In genomic region chr4:123342091-123342641, GRCm38 (mm10) we compare ENCODE assay signal across 8 mouse cellular contexts. TPM values are rescaled to one million over a fixed set of nuclear protein-coding genes. Genes with fewer than 3 reads are reported as not detected.
A peak's percentile ranks its signal among the peaks of the same experiment; 100 is the strongest.
DNase-seq lines count a peak whose midpoint lies in the region; ATAC-seq lines count a peak whose summit lies in the region.

No protein-coding gene starts in this region.

- peaks cover under 1% of the 10 kb centered on the region; the same call in 1 of the 2 replicates for H3K36me3 ChIP-seq in forebrain, embryonic 16.5 days (ENCODE audit: control insufficient read depth, insufficient read depth)
- H3K36me3 ChIP-seq in liver, embryonic 15.5 days (replicated peaks), result no peaks in the 10 kb centered on the region
- no peaks in the 10 kb centered on the region for H3K36me3 ChIP-seq in stomach, embryonic 16.5 days (ENCODE audit: control insufficient read depth, insufficient read depth, low read length)

- peaks cover 10% of the 10 kb centered on the region for H3K4me1 ChIP-seq in forebrain, embryonic 16.5 days (replicated peaks; ENCODE audit: control insufficient read depth, insufficient read depth, low read length)
- H3K4me1 ChIP-seq in liver, embryonic 15.5 days (replicated peaks), result peaks cover 18% of the 10 kb centered on the region
- H3K4me1 ChIP-seq in stomach, embryonic 16.5 days (ENCODE audit: control insufficient read depth, insufficient read depth, low read length), result peaks cover 8% of the 10 kb centered on the region

- H3K4me2 ChIP-seq in forebrain, embryonic 16.5 days (ENCODE audit: low read length), result peak overlapping the region; percentile 59
- H3K4me2 ChIP-seq in liver, embryonic 15.5 days, result peak overlapping the region; percentile 88
- peak overlapping the region; percentile 94 for H3K4me2 ChIP-seq in stomach, embryonic 16.5 days (ENCODE audit: low read depth, low read length)

- peak overlapping the region; percentile 30 for H3K9ac ChIP-seq in forebrain, embryonic 16.5 days (replicated peaks; ENCODE audit: low read depth, low read length)
- H3K9ac ChIP-seq in liver, embryonic 15.5 days, result 0 out of 2 replicates have a peak overlapping the region, but pooled peaks have one; percentile 35
- H3K9ac ChIP-seq in stomach, embryonic 16.5 days (ENCODE audit: low read length), result peak overlapping the region; percentile 63

- no peak overlapping the region for H3K27ac ChIP-seq in forebrain, embryonic 16.5 days (ENCODE audit: low read length)
- H3K27ac ChIP-seq in liver, embryonic 15.5 days (replicated peaks), result no peak overlapping the region
- no peak overlapping the region for H3K27ac ChIP-seq in stomach, embryonic 16.5 days (ENCODE audit: low read length)

- 2% methylated on average over 43 of the region's 43 CpGs for WGBS in forebrain, embryonic 16.5 days
- WGBS in liver, embryonic 15.5 days (ENCODE audit: insufficient replicate concordance), result 4% methylated on average over 43 of the region's 43 CpGs
- 3% methylated on average over 43 of the region's 43 CpGs for WGBS in stomach, embryonic 16.5 days

- peak overlapping the region; percentile 54 for H3K4me3 ChIP-seq in forebrain, embryonic 16.5 days (replicated peaks; ENCODE audit: low read length)
- H3K4me3 ChIP-seq in liver, embryonic 15.5 days (replicated peaks), result peak overlapping the region; percentile 62
- peak overlapping the region; percentile 62 for H3K4me3 ChIP-seq in stomach, embryonic 16.5 days (replicated peaks; ENCODE audit: low read length)

- ATAC-seq in forebrain, embryonic 16.5 days, result peak; percentile 36
- ATAC-seq in liver, embryonic 15.5 days (ENCODE audit: insufficient read depth), result no peak
- ATAC-seq in stomach, embryonic 16.5 days (ENCODE audit: insufficient read depth, low FRiP score), result no peak
- no peak for ATAC-seq in monocyte, adult 5-6 weeks (replicated peaks; ENCODE audit: insufficient number of reproducible peaks, low FRiP score, low TSS enrichment, poor library complexity, severe bottlenecking)

- peak; percentile 20 to 28 for DNase-seq in cerebellum, postnatal 10 days
- no peak for DNase-seq in cerebellum, postnatal 36 days
- DNase-seq in B cell, adult 2 months, result peak; percentile 43 to 46
- no peak for DNase-seq in urinary bladder, adult 2 months (ENCODE audit: low spot score)

- no peaks in the 10 kb centered on the region for H3K9me3 ChIP-seq in forebrain, embryonic 16.5 days (ENCODE audit: control insufficient read depth, low read length)
- no peaks in the 10 kb centered on the region for H3K9me3 ChIP-seq in liver, embryonic 15.5 days (replicated peaks)
- no peaks in the 10 kb centered on the region for H3K9me3 ChIP-seq in stomach, embryonic 16.5 days (replicated peaks; ENCODE audit: control insufficient read depth, low read length)

- peaks cover 36% of the 10 kb centered on the region for H3K27me3 ChIP-seq in forebrain, embryonic 16.5 days (replicated peaks; ENCODE audit: control insufficient read depth, insufficient read depth, low read length)
- peaks cover 57% of the 10 kb centered on the region for H3K27me3 ChIP-seq in liver, embryonic 15.5 days
- H3K27me3 ChIP-seq in stomach, embryonic 16.5 days (ENCODE audit: control insufficient read depth, insufficient read depth, low read length), result peaks cover 26% of the 10 kb centered on the region

RNA-seq across cellular contexts. Expression of gene Bmp8a, which starts 0.9 kb away (rescaled TPM):
- 0.11 TPM in 2 replicates for polyA plus RNA-seq in forebrain, embryonic 16.5 days (2015; fragmentation: Nextera tagmentation; extraction: Ambion mirVana)
- polyA plus RNA-seq in liver, embryonic 15.5 days (2015; fragmentation: Nextera tagmentation; extraction: Ambion mirVana), result 0.13 and 0.24 TPM in 2 replicates
- 0.48 and 0.65 TPM in 2 replicates for polyA plus RNA-seq in stomach, embryonic 16.5 days (2015; fragmentation: Nextera tagmentation; extraction: Ambion mirVana)
- not detected in 3 replicates for total RNA-seq in monocyte, adult 5-6 weeks (2017)
- polyA plus RNA-seq in urinary bladder, adult 2 months (2012; rRNA removed), result 1.4 and 1.9 TPM in 2 replicates

RNA-seq across cellular contexts. Expression of gene Oxct2a, which starts 18.7 kb away (rescaled TPM):
- polyA plus RNA-seq in forebrain, embryonic 16.5 days (2015; fragmentation: Nextera tagmentation; extraction: Ambion mirVana), result not detected in 2 replicates
- polyA plus RNA-seq in liver, embryonic 15.5 days (2015; fragmentation: Nextera tagmentation; extraction: Ambion mirVana), result not detected in 2 replicates
- not detected in 2 replicates for polyA plus RNA-seq in stomach, embryonic 16.5 days (2015; fragmentation: Nextera tagmentation; extraction: Ambion mirVana)
- total RNA-seq in monocyte, adult 5-6 weeks (2017), result not detected in 3 replicates
- polyA plus RNA-seq in urinary bladder, adult 2 months (2012; rRNA removed), result 0.10 TPM in 1 of 2 replicates, not detected in the other

Comparison
In these comparisons a context has a peak if more than half of its experiments do, and no peak if none do; other contexts are left out.
1. DNase-seq: peak in cerebellum, postnatal 10 days (2 of 2) and B cell, adult 2 months (2 of 2); none in cerebellum, postnatal 36 days (0 of 2) and urinary bladder, adult 2 months (single experiment).
2. Peak in every context shown above with its lines, with median percentiles within 50 percentile points of each other: H3K4me2 ChIP-seq, H3K4me3 ChIP-seq and H3K9ac ChIP-seq.